Mouse (Mus musculus) forebrain, embryonic 12.5 days (tissue): ENCODE results near the gene Sec14l3. TPM values are rescaled to one million over a fixed set of nuclear protein-coding genes. Genes with fewer than 3 reads are reported as not detected.
A peak's percentile ranks its signal among the peaks of the same experiment; 100 is the strongest.
"Not testable (repeated sequence)": the region's sequence is repeated elsewhere in the genome, so short reads cannot be mapped to it uniquely, and the experiment has no call there.

Source experiments
- ATAC-seq: fragments of 200-750 bp; cut with Nextera tagmentation; 2 replicates; pipeline ENCODE4 v1.8.0; 2017; ENCODE audit warnings: moderate TSS enrichment; ENCODE audit not compliant: low FRiP score
- H3K27ac ChIP-seq: fragments of 300-500 bp; sonication (generic); 2 replicates; pipeline ENCODE4 v1.5.1; 2016; ENCODE audit warnings: mild to moderate bottlenecking
- H3K27me3 ChIP-seq: fragments of 300-500 bp; sonication (generic); 2 replicates; pipeline ENCODE4 v1.6.1; 2016; ENCODE audit warnings: mild to moderate bottlenecking
- H3K36me3 ChIP-seq: fragments of 300-500 bp; sonication (generic); replicated peaks from 2 replicates; pipeline ENCODE4 v1.6.1; 2016; ENCODE audit warnings: mild to moderate bottlenecking
- H3K4me1 ChIP-seq: fragments of 300-500 bp; sonication (generic); 2 replicates; pipeline ENCODE4 v1.6.1; 2016
- H3K4me2 ChIP-seq: fragments of 300-500 bp; sonication (generic); 2 replicates; pipeline ENCODE4 v1.6.1; 2016; ENCODE audit warnings: mild to moderate bottlenecking, moderate library complexity
- H3K4me3 ChIP-seq: fragments of 300-500 bp; sonication (generic); replicated peaks from 2 replicates; pipeline ENCODE4 v1.5.1; 2016; ENCODE audit warnings: mild to moderate bottlenecking
- H3K9ac ChIP-seq: fragments of 300-500 bp; sonication (generic); 2 replicates; pipeline ENCODE4 v1.6.1; 2016; ENCODE audit warnings: mild to moderate bottlenecking
- H3K9me3 ChIP-seq: fragments of 300-500 bp; sonication (generic); 2 replicates; pipeline ENCODE4 v1.6.1; 2016
- WGBS: fragments of 180-500 bp; shearing (Covaris S2); methylation state at CpG from one replicate; pipeline ENCODE4 v1.1.7; 2016; 5-methylcytosine and 5-hydroxymethylcytosine counted together
- polyA plus RNA-seq: library from polyadenylated mRNA; unstranded; fragments of >200 nt; fragmentation: Nextera tagmentation; extraction: Ambion mirVana; gene quantifications from 2 replicates; pipeline ENCODE4 v1.2.1, GENCODE M21; 2016

Sec14l3 gene
- polyA plus RNA-seq, 1 experiment from 2014 or later = 0.26 TPM

DNA sequence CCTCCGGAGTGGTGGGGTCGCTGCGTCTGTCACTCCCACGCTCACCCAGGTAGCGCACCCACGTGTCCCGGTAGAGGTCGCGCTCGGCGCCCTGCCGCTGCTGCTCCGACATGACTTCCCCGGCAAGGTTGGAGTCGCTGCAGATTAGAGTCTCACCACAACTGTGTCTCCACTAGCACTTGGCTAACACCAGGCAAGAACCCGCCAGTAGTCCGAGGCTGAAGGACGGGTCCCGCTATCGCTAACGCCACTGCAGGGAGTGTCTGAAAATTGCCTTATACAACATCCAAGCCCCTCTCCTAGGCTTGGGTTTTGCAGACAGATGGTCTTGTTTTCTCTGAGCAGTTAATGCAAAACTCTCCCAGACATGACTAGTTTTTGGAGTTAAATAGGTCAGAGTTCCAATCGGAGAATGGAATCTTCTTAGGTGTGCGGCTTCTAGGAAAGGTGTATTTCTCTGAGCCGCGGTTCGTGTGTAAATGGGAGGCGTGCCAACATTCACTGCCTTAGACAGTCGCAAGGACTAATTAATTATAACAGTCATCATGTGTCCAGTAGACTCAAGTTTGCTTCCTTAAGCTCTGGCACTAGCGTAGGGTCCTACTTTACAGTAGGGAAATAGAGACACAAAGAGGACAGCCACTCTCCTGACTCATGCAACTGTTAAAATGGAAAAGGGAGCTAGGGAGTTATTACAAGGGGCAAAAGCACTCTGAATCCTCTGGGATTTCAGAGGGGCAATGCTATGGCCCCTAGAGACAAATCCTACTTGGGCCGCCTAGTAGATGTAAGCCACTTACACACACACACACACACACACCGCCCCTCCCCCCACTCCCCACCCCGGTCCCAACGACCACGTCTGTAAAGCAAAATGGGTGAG lies 30.8 kb downstream of the Sec14l3 start, which contains the start of gene Mtfp1:
Gene Mtfp1 (minus strand): TSS at position 275 of the 883 bp plus-strand sequence.
- no peak for ATAC-seq

DNA sequence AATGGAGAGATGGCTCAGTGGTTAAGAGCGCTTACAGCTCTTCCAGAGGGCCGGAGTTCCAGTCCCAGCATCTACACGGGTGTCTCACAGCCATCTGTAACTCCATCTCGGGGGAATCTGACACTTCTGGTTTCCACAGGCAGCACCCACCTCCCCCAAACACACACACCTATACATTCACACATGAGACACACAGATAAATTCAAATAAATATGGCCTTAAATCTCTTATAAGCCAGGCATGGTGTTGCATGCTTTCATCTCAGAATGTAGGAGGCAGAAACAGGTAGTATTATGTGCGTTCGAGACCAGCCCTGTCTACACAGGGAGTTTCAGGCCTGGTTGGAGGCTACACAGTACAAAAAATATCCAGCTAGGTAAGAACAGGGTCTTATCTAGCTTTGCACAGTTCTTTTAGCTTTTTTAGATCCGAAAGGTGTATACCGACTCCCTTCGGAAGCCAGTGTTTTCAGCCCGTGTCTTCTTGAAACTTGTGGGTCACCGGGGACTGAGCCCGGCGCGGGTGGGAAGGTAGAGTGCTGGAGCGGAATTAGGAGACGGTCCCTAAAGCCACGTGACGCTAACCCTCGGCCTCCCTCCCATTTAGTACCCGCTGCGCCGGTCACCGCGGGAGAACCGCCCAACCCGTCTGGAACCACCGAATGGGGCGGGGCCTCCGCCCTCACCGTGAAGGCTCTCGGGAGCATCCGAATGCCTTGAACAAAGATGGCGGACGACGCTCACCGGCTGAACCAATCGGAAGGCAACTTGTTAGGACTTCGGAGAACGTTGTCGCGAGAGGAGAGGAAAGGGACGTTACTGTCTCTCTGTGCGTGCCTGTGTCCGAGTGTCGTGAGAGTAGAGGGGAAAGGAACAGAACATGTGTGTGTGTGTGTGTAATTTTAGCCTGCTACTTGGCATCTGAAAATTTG lies 31.7 kb downstream of the Sec14l3 start:
- Histone ChIP-seq H3K27me3 (no peaks in the 10 kb centered on the region), H3K4me3 (peak overlapping the region; percentile 58), H3K4me1 (peaks cover 32% of the 10 kb centered on the region), H3K9me3 (no peaks in the 10 kb centered on the region), H3K36me3 (peaks cover 9% of the 10 kb centered on the region), H3K4me2 (peak overlapping the region; percentile 81), H3K9ac (peak overlapping the region; percentile 74), H3K27ac (peak overlapping the region; percentile 82)
- ATAC-seq = peak; percentile 96
- 3% methylated on average over 45 of the region's 45 CpGs for WGBS

More for the DNA sequence above, 30.8 kb downstream of the Sec14l3 start, which contains the start of gene Mtfp1:
- 6% methylated on average over 33 of the region's 34 CpGs for WGBS
- H3K4me1 ChIP-seq = peaks cover 32% of the 10 kb centered on the region
- no peaks in the 10 kb centered on the region for H3K27me3 ChIP-seq
- H3K9ac ChIP-seq = peak within 1 kb of the TSS; percentile 56
- H3K36me3 ChIP-seq = peaks cover 16% of the 10 kb centered on the region
- peak within 1 kb of the TSS; percentile 67 for H3K27ac ChIP-seq
- H3K9me3 ChIP-seq = no peaks in the 10 kb centered on the region
- H3K4me2 ChIP-seq = peak within 1 kb of the TSS; percentile 81
- H3K4me3 ChIP-seq = peak within 1 kb of the TSS; percentile 58

DNA sequence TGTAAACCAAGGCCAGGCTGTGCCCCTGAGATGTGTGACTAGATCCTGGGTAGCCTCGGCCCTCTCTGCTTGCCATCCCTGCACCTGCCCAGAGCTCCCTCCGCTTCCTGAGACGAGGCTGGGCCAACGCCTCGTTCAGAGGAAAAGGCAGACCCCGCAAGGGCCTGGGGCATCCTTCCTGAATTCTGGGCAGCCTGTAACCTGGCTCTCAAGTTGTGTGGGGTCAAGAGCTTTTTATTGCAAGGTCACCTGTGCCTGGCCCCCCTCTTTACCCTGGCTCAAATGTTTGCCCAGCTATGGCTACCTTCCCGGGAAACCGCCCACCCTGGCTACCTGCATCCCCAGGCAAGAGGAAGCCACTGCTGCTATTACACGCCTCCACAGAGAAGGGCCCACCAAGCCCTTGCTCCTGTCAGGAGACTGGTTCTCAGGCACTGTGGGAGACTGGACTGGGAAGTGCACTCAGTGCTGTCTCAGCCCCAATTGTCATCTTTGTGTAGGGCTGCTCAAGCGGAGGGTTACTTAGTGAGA lies 32.5 kb downstream of the Sec14l3 start:
- peak overlapping the region; percentile 74 for H3K9ac ChIP-seq
- peaks cover 32% of the 10 kb centered on the region for H3K4me1 ChIP-seq
- H3K27me3 ChIP-seq = no peaks in the 10 kb centered on the region
- H3K9me3 ChIP-seq = no peaks in the 10 kb centered on the region
- peaks cover under 1% of the 10 kb centered on the region; the same call in 1 of the 2 replicates for H3K36me3 ChIP-seq
- 24% methylated on average over 10 of the region's 10 CpGs for WGBS
- H3K4me2 ChIP-seq = peak overlapping the region; percentile 81
- H3K4me3 ChIP-seq = peak overlapping the region; percentile 58
- peak; percentile 49 for ATAC-seq
- peak overlapping the region; percentile 82 for H3K27ac ChIP-seq

DNA sequence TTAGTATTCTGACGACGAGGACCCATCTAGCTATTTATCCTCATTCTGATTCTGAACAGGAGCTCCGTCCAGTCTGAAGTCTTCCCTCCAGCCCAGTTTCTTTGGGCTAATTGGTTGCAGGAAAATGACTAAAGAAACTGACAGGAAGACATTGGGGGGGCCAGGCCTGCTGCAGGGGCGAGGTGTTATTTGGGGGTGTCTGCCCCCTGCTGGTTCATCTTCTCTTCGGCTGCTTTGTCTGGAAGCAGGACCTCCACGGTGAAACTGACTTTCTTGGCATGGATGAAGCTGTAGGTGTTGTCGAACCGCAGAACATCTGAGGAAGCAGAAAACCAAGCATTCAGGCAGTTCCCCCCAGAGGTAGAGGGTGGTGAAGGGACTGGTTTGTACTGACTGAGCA lies 33.5 kb downstream of the Sec14l3 start:
- peaks cover 32% of the 10 kb centered on the region for H3K4me1 ChIP-seq
- H3K36me3 ChIP-seq = no peaks in the 10 kb centered on the region
- H3K9me3 ChIP-seq = no peaks in the 10 kb centered on the region
- no peaks in the 10 kb centered on the region for H3K27me3 ChIP-seq
- H3K9ac ChIP-seq = no peak overlapping the region
- WGBS = 67% methylated on average over 8 of the region's 8 CpGs
- no peak overlapping the region for H3K27ac ChIP-seq
- ATAC-seq = no peak
- no peak overlapping the region for H3K4me2 ChIP-seq
- no peak overlapping the region for H3K4me3 ChIP-seq

DNA sequence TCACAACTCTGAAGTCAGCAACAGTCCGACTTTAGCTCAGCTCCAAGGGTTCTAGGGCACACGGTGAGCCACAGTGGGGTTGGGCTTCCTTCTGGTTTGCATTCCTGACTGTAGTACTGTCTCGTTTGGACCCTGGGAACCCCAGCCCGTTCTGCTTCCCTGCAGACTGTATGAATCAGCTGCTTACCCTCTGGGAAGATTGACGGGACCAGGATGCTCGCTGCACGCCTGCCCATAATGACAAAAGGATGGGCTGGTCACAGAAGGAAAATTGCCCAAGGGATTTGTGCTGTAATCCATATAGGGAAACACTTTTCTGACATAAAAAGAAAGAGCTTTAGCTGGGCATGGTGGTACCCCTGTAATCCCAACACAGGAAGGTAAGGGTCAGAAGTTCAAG lies 34.2 kb downstream of the Sec14l3 start:
- no peaks in the 10 kb centered on the region for H3K9me3 ChIP-seq
- H3K4me3 ChIP-seq = no peak overlapping the region
- 72% methylated on average over 7 of the region's 7 CpGs for WGBS
- no peaks in the 10 kb centered on the region for H3K36me3 ChIP-seq
- H3K27me3 ChIP-seq = no peaks in the 10 kb centered on the region
- H3K4me2 ChIP-seq = no peak overlapping the region
- no peak overlapping the region for H3K9ac ChIP-seq
- peaks cover 32% of the 10 kb centered on the region for H3K4me1 ChIP-seq
- no peak for ATAC-seq
- no peak overlapping the region for H3K27ac ChIP-seq

DNA sequence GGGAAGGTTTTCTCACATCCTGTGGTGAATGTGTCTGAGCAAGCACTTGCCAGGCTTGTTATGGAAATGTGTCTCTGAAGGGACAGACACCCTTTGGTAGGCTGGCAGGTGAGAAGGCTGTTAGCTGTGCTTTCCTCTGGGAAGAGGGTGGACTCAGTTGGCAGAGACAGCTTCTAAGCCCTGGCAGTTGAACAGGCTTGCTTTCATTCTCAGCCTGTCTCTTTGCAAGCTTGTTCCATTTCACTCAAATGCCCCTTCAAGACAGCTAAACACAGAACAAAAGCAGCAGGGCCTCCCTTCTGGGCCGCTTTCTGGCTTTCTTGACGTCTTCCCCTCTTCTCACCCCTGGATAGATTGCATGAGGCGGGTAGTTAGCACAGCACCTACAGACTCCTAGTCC lies 34.8 kb downstream of the Sec14l3 start:
- Histone ChIP-seq H3K9me3 (no peaks in the 10 kb centered on the region), H3K4me2 (no peak overlapping the region), H3K27me3 (no peaks in the 10 kb centered on the region), H3K4me1 (peaks cover 26% of the 10 kb centered on the region), H3K4me3 (no peak overlapping the region), H3K9ac (no peak overlapping the region), H3K36me3 (no peaks in the 10 kb centered on the region), H3K27ac (no peak overlapping the region)
- 76% methylated on average over 3 of the region's 3 CpGs for WGBS
- ATAC-seq = no peak

DNA sequence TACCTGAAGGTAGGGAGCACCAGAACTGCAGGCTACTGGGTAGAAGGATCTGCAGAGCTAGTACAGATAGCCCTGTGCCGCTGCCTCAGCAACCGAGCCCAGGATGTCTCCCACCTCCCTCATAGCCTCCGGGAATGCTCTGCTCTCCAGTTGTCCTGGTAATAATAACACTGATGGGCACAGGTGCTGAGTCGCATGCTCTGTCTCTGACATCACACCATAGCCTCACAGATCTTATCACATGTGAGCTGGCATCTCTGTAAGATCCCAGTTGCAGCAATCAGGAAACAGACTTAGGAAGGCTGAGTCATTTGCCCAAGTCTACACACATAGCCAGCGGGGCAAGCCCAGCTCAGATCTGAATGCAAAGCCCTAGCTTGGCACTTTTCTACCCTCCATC lies 37.2 kb downstream of the Sec14l3 start:
- 96% methylated on average over 5 of the region's 5 CpGs for WGBS
- no peak overlapping the region for H3K9ac ChIP-seq
- ATAC-seq = no peak

DNA sequence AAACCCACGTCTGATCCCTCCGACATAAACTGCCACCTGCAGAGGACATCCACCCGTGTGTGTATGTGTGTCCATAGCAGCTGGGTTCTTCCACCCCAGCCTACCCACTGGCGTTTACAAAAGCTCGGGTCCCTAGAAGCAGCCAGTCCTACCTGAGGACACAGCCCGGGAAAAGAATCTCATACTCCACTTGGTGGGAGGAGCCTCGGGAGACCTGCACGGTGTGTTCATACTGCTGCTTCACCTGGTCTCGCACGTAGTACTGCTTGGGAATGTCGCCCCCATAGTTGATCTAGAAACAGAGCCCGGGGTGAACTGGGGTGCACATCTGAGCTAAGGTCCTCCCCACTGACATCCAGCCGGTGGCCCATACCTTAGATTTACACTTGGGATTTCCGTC lies 38.9 kb downstream of the Sec14l3 start:
- no peaks in the 10 kb centered on the region for H3K4me1 ChIP-seq
- ATAC-seq = no peak
- H3K4me3 ChIP-seq = no peak overlapping the region
- H3K36me3 ChIP-seq = no peaks in the 10 kb centered on the region
- 84% methylated on average over 14 of the region's 14 CpGs for WGBS
- H3K27me3 ChIP-seq = no peaks in the 10 kb centered on the region
- no peaks in the 10 kb centered on the region for H3K9me3 ChIP-seq
- no peak overlapping the region; the same call in 1 of the 2 replicates for H3K9ac ChIP-seq
- H3K27ac ChIP-seq = no peak overlapping the region
- no peak overlapping the region for H3K4me2 ChIP-seq

More for the DNA sequence above, 37.2 kb downstream of the Sec14l3 start:
- H3K4me3 ChIP-seq = no peak overlapping the region
- no peaks in the 10 kb centered on the region for H3K36me3 ChIP-seq
- H3K27ac ChIP-seq = no peak overlapping the region
- no peak overlapping the region for H3K4me2 ChIP-seq
- H3K4me1 ChIP-seq = peaks cover 8% of the 10 kb centered on the region
- no peaks in the 10 kb centered on the region for H3K27me3 ChIP-seq
- no peaks in the 10 kb centered on the region for H3K9me3 ChIP-seq

DNA sequence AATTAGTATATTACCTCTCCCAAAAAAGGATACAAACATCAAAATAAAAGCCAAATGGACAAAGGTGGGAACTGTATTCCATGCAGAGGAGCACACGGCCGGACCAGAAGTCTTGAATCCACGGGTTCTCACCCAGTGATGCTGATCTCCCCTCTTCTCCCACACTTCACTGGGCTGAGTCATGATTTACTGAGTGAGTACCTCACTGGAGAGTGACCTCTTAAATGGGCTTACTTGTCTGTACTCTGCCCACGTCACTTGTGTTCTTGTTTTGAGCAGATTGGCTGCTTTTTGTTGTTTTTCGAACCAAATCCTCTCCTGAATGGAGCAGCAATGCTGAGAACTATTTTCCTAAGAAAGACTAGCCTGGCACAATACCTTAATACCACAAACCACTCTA lies 40.3 kb downstream of the Sec14l3 start:
- Histone ChIP-seq H3K4me2 (no peak overlapping the region), H3K4me3 (no peak overlapping the region), H3K27me3 (no peaks in the 10 kb centered on the region), H3K9ac (no peak overlapping the region), H3K9me3 (no peaks in the 10 kb centered on the region), H3K4me1 (no peaks in the 10 kb centered on the region), H3K36me3 (no peaks in the 10 kb centered on the region), H3K27ac (no peak overlapping the region)
- 85% methylated on average over 5 of the region's 5 CpGs for WGBS
- no peak for ATAC-seq

DNA sequence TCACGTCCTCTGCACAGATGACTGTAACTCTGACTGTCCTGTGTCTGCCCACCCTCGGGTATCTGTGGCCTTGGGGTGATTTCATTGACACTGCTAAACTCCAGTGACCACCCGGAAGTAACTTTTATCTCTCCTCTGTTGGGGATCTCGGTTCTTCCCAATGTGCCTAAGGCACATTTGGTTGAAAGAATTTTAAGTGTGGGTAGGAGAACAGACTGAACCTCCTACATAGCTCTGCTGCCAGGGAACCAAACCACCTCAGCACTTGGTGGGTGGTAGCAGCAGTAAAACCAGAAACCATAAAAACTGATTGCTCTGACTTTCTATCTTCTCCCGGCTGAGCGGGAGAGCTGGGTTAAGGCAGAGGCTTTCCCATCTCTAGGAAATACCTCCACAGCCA lies 40.8 kb downstream of the Sec14l3 start:
- no peaks in the 10 kb centered on the region for H3K9me3 ChIP-seq
- H3K4me2 ChIP-seq = no peak overlapping the region
- no peak overlapping the region for H3K9ac ChIP-seq
- 82% methylated on average over 6 of the region's 6 CpGs for WGBS
- H3K36me3 ChIP-seq = no peaks in the 10 kb centered on the region
- H3K4me1 ChIP-seq = no peaks in the 10 kb centered on the region
- ATAC-seq = no peak
- H3K27me3 ChIP-seq = no peaks in the 10 kb centered on the region
- no peak overlapping the region for H3K27ac ChIP-seq
- no peak overlapping the region for H3K4me3 ChIP-seq

DNA sequence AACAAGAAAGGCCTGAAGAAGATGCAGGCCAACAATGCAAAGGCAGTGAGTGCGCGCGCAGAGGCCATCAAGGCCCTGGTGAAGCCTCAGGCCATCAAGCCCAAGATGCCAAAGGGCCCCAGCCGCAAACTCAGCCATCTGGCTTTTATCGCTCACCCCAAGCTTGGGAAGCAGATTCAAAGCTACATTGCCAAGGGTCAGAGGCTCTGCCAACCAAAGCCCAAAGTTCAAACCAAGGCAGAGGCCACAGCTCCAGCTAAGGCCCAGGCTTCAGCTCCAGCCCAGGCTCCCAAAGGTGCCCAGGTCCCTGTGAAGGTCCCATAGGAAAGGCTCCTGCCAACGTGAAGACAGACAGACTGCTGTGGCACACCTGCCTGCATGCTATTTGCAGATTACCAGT lies 43.3 kb downstream of the Sec14l3 start:
- H3K27ac ChIP-seq, H3K4me2 ChIP-seq, H3K9ac ChIP-seq, H3K9me3 ChIP-seq, H3K27me3 ChIP-seq, ATAC-seq, H3K36me3 ChIP-seq, H3K4me3 ChIP-seq, H3K4me1 ChIP-seq: not testable (repeated sequence)
- 95% methylated on average over 6 of the region's 6 CpGs for WGBS

DNA sequence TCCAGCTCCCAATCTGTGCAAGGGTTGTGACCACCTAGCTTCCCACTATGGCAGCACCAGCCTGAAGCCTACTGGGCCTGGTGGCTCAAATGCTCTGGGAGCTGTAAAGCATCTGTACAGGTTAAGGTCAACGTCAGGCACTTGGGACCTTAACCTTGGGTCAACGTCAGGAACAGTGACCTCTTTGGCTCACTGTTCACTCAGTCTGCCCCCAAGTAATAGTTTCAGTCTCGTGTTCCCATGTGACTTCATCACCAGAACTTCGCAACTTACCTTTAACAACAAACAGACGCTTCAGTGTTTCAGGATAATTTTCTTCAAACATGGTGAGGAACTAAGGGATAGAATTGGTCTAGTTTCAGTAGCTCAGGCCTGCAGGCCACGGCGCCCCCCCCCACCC lies 44.0 kb downstream of the Sec14l3 start:
- Histone ChIP-seq H3K4me1 (no peaks in the 10 kb centered on the region), H3K4me3 (no peak overlapping the region), H3K27me3 (no peaks in the 10 kb centered on the region), H3K9ac (no peak overlapping the region), H3K9me3 (no peaks in the 10 kb centered on the region), H3K36me3 (no peaks in the 10 kb centered on the region), H3K27ac (no peak overlapping the region), H3K4me2 (no peak overlapping the region)
- 87% methylated on average over 7 of the region's 7 CpGs for WGBS
- no peak for ATAC-seq
